Mouse (Mus musculus) retina, adult 2 months (tissue): ENCODE results near the gene Vps45.
"Not testable (repeated sequence)": the region's sequence is repeated elsewhere in the genome, so short reads cannot be mapped to it uniquely, and the experiment has no call there.

Experiments used
- DNase-seq: peaks from one replicate; pipeline ENCODE4 v3.0.0-alpha.2; 2012; ENCODE audit warnings: low read depth, low spot score

The Vps45 gene

DNA sequence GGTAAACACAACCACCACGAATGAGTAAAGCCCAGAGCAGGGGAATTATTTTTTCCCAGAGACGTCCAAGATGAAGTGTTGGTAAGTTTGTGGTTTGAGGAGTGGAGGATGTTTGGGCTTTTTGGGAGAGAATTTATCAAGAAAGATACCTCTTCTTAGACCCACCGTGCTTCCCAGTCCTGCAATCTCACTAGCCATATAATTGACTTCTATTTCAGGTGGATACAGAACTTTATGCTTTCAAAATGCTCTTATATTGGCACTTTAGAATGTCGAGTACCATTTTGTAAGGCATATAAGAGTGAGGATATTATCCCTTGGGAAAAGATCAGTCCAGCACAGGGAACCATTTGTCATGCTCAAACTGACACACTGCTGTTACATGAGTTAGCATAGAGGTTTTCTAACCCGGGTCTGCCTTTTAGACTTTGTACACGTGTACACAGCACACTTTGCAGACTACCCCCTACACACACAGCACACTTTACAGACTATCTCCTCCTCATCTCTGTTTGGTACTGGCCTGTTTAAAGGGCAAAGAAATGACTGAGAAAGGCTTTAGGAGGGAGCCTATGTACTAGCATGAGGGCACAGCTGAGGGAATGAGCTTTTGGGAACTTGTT lies 61.7 kb downstream of the Vps45 start:
- DNase-seq: no peak

DNA sequence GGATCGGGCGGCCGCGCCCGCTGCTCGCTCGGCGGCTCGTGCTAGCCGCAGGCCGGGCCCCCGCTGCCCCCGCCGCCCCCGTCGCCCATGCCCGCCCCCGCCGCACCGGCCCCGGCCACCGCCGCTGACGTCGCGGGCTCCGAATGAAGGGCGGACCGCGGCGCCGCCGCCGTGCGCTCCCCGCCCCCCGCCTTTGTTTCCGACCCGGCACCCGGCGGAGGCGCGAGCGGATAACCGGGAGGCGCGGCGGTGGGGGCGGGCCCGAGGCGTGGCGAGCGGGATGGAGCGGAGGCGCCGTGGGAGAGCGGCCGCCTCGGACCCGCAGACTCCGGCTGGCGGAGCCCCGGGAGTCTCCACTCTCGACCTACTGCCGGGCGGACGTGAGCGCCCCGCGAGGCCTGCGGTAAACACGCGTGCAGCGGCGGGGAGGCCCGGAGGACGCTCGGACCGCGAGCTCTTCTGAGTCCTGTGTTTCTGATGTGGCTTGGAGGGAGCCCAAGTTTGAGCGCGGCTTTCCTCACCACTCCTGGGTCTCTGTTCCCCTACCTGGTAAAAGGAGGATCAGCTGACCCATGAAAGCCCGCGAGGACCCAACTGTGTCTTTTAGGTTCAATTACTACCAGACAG lies 62.4 kb downstream of the Vps45 start, which contains the start of gene Plekho1:
Gene Plekho1 (minus strand): TSS at position 200 of the 627 bp plus-strand sequence.
- DNase-seq: no peak

DNA sequence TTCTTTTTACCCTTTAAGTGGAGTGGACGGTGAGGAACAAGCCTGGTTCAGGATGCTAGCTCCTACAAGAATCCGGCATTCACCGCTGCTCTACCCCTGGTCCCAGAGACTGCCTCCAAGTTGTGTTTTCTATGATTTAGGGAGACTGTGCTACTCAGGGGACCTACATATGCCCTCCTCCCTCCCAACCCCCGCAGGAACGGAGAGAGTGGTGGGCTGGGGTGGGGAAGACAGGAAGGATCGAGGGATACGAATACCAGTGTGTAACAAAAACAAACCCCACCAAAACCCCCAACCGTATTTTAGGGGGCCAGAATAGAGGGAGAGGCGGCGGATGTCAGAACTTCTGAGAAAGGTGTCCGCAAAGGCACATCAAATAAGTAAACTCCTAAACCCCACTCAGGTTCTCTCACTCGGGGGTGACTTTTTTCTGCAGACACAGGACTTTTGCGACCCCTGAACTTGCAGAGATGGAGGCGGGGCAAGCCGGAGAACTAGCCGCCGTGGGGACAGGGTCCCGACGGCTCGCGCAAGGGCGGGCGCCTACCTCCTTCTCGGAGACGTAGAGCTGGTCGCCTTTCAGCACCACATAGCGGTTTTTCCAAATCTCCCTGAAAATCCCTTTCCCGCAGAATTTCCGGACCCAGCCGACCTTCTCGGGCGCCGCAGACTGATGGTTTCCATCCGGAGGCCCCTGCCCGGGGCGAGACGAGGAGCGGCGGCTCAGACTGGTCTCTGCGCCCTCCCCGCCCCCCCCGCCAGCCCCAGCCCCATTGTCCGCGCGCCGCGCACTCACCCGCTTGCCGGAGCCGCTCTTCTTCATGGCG lies 63.1 kb downstream of the Vps45 start:
- DNase-seq: no peak

DNA sequence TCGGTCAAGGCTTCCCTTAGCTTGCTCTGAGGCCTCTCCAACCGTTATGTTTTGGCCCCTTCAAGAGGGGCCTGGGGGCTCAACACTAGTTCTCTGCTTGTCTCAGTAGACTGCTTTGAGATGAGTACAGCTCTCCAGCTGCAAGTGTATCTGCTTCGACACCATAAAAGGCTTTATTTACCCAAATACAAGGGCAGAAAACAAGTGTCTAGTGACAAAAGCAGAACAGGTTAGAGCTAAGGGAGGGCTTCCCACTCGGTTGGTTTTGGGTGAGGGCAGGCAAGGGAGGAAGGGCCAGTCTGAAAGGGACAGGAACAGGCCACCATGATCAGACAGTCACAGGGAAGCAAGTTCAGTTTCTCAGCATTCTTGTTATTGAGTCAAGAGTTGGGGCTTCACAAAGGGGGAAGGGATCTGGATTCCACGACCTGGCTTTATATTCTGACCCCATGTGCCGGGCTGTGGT lies 63.9 kb downstream of the Vps45 start:
- no peak for DNase-seq

DNA sequence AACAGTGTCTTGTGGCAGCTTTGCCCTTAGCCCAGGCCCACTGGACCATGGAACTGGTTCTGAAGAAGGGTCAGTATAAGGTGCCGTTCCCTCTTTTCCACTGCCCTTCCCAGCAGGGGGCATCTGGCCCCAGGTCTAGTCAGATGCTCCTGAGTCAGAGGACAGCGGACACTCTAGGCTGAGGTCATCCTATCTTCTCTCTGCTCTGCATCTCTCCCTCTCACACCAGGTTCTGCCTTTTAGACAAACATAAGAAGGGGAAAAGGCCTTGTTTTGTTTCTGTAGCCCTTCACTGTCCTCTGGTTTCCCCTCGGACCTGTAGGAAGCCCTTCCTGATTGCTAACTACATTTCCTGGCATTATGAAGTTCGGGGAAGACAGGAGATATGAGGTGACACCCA lies 64.4 kb downstream of the Vps45 start:
- no peak for DNase-seq

DNA sequence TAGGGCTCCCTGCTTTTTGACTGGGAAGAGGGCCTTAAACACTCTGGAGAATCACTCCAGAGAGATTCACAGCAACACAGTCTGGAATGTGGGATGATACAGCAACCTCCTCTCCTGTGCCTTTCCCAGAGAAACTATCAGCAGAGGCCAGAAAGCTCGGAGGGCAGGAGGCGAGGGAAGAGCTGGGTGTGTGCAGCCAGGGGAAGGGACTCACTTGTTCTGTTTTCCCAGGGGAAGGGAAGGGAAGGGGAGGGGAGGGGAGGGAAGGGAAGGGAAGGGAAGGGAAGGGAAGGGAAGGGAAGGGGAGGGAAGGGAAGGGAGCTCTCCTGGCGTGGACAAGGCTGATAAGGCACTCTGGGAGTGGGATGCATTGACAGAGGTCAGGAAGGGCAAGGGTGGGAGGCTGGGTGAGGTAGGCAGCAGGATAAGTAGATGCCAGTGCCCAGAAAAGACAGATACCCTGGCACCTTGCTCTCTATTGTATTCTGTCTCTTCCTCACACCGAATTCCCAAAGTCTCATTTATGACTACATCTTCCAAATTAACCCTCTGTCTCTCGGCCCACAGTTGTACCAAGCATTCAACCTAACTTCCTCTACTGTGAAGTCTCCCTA lies 65.2 kb downstream of the Vps45 start:
- DNase-seq: no peak

DNA sequence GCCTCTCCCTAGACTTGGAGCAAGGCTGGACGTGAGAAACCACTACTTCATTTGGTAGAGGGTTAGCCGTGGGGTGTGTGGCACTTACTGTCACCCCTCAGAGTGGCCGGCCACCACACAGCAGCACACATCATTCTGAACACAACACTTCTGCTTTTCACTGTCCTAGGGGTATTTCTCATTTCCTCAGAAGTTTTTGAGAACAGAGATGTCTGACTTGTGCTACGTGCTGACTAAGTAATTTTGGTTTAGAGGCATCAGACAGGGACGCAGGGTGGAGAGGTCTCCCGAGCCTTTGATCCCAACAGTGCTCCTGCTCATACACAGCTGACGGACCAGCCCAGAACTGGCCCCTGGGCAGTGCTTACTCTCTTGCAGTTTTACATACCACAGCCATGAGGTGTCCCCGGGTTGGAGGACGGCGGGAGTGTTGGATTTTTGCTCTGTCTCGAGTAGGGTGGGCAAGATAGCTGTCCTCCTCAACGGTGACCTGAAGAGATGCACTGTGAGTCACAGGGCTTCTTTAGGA lies 67.8 kb downstream of the Vps45 start:
- no peak for DNase-seq

DNA sequence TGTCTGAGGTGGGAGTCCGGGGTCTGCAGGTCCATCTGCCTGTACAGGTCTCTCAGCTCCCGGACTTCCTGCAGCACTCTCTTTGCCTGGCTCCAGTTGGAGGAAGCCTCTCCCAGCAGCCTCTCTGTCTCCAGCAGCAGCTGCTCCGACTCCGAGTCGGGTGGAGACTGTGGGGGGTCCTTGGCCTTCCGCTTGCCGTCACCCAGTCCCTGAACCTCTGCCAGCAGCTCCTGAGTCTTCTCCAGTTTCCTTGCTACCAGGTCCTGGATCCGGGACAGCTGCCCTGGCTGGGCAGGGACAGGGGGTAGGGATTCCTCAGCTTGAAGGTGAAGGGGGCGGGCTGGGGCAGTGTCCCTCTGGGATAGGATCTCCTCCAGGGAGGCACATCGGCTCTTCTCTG lies 69.3 kb downstream of the Vps45 start:
- DNase-seq: no peak

DNA sequence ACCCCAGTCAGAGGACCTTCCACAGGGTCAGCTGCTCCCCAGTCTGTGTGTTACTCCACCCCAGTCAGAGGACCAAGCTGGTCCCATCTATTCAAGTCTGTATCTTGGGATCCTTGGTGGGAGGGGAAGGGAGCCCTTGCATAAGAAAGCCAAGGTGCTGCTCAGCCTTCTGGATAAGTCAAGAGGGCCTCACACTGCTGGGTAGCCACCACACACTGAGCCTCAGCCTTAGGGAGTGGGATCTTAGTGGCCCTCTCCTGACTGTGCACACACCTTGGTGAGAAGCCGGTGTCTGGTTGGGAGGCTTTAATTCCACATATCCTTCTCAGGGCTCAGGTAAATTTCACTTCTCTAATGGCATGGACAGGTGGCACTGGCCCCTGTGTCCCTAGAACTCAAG lies 70.1 kb downstream of the Vps45 start:
- DNase-seq: no peak

DNA sequence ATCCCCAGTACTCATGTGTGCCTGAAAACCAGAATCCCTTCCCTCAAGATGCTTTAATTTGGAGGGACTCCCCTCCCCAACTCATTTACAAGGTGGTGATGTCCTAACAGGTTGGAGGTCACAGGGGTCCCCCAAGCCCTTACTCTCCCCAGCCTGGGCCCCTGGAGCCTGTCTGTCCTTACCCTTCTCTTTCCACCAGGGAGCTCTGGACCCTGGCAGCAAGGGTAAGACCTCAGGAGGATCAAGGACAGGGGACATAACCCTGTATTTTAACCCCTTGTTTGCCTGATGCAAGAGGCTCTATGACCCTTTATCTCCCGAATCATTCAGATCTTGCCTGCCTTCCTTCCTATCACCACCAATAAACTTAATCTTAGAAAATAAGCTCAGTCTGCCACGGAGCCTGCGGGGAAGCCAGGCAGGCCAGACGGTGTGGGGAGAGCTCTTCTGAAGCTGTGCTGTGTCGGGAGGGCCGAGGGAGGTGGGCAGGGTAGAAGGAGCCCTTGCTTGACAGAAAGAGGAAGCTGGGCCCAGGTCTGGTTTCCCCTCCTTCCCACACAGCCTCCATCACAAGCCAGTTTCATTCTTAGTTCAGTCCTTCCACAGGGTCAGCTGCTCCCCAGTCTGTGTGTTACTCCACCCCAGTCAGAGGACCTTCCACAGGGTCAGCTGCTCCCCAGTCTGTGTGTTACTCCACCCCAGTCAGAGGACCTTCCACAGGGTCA lies 70.7 kb downstream of the Vps45 start:
- DNase-seq: no peak

DNA sequence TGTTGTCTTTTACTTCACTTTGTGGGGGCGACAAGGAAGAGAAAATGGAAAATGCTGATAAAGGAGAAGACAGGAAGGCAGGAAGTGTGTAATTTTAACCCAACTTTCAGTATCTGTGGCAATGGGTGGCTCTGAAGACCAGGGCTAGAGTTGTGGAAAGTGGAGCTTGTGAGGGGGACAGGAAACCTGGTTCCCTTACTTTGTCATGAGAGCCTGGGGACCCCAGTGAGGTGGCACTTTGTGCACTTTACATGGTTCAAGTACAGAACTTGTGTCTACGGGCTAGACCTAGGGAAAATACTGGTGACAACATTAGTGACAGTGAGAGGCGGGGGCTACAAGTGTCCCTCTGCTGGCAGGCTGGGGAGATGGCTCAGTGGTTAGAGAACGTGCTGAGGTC lies 71.3 kb downstream of the Vps45 start:
- DNase-seq: no peak

DNA sequence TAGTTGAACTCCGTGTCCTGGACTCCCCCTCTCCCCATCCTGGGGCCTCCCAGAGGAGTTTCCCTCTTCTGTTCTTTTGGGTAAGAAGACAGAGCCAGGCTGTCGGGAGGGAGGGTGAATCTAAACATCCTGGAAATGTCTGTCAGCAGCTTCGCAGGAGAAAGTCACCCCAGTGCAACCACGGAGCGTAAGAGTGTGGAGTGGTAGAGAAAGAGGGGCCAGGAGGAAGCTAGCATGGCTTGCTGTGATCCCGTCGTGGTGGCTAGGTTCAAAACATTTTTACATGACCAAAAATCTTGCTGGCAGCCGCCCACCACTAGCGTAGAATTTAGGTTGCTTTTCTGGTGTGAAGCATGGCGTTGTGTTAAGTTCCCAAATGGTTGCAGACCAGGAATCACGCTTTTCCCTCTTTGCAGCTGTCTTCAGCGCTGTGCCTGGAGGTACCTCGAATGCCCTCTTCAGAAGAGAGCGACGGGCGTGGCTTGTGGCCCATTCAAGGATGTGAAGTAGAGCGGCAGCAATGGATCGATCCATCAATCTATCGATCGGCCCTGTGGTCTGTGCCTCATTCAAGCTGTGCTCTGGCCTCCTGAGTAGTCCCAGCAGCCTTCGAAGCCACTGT lies 72.2 kb downstream of the Vps45 start:
- DNase-seq: no peak

DNA sequence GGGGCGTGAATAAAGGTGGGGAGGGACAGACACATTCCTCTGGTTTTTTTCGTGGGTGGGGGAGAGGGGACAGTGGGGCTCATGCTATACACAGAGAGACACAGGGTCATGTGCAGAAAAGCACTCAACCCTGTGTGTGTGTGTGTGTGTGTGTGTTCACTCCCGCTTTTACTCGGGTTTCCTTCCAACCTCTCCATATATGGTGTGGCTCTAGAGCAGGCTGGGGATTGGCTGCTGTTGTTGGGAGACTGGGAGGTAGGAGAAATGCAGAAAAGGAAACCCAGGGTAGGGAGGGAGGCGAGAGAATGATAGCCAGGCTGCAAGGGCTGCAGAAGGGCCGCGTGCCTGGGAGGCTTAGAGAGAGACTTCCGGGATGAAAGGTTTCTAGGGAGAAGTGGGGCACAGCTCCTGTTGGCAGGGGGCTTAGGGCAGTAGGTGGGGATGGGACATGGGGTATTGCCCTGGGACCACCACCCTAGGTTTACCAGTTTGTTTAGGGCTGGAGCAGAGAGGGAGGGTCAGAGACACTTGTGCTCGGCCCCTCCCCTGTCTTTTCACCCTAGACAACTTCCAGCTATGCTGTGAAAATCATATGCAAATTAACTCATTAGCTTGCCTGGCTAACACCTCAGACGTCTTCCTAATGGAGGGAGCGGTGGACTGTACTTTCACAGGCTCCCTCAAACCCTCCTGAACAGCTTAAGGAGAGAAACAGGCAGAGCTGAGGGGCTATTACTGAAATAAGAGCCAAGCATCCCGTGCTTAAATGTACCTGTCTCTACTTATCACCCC lies 72.9 kb downstream of the Vps45 start:
- DNase-seq: no peak

DNA sequence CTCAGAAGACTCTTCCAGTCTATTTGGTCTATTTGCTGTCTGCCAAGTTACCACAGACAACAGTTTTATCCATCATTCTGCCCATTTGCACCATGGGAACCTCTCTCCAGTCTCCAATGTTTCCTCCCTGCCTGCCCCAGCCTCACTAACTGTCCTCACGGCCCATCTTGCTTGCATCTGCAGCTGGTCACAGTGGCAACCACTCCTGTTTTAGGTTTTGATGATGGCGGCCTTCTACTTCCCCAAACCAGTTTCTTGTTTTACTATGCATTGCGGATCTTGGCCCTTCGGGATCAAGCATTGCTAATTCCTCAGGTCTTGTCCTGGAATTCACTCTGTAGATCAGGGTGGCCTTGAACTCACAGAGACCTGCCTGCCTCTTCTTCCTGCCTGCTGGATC lies 76.1 kb downstream of the Vps45 start:
- DNase-seq: no peak

DNA sequence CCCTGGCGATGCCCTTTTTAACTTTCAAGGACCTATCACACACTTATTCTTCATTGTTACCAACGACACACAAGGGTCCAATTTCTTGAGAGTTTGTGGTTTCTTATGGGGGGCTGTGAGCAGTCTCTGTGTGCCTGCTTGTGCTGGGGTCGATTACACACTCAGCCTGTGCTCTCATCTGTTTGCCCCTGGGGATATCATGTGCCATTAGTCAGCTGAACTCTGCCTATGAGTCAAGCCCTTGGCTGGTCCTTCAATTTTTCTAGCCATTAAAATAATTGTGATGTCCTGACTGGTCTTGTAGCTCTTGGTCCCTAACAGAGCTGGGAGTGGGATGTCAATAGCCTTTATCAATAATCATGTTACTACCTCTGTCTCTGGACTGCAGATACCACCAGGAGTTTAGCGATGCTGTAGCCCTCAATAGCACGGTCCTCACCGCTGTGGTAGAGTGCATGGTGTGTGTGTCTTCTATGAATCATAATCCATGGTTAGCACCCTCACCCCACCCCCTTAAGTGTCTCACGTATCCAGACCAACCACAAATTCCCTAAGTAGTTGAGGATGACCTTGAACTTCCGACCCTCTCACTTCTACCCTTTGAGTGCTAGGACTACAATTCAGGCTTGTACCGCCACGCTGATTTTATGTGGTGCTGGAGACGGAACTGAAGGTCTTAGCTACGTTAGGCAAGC lies 77.8 kb downstream of the Vps45 start:
- DNase-seq: no peak

DNA sequence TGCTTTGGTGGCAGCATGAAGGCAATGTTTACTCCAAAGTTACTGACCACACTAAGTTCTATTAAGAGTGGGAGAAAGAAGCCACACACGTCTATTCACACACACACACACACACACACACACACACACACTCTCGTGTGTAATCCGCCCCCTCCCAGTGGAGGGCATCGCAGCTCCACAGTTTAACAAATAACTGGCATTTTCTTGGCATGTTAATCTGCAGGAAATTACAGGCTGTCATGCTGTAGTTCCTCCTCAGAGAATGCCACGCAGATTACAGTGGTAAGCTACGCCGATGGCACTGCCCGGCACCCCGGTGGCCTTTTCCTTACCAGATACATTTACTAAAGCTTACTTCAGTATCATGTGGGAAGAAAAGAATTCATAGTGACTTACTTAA lies 80.0 kb downstream of the Vps45 start:
- no peak for DNase-seq

DNA sequence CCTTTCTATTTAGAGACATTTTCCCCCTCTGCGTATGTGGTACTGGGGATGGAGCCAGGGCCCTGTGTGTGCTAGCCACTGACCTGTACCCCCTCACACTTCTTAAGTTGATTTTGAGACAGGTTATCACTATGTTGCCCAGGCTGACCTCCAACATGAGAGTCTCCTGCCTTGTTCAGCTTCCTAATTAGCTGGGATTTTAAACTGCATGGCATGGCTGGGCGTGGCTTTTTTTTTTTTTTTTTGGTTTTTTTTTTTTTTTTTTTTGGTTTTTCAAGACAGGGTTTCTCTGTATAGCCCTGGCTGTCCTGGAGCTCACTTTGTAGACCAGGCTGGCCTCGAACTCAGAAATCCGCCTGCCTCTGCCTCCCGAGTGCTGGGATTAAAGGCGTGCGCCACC lies 80.7 kb downstream of the Vps45 start:
- DNase-seq: not testable (repeated sequence)

DNA sequence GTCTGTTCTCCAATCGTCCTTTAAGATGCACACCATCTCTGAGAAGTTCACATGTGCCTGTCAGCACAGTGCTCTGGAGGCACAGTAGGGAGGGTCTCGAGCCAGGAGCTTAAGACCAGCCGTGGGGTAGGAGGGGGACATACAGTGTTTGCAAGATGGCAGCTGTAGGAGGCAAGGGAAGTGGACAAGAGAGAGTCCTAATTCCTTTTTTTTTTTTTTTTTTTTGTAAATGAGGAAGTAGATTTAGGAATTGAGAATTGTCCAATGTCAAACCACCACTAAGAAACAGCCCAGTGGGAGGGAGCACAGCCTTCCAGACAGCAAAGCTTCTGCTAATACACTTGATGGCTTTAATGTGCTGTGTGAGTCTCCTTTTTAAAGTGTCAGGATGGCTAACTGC lies 81.2 kb downstream of the Vps45 start:
- DNase-seq: no peak

DNA sequence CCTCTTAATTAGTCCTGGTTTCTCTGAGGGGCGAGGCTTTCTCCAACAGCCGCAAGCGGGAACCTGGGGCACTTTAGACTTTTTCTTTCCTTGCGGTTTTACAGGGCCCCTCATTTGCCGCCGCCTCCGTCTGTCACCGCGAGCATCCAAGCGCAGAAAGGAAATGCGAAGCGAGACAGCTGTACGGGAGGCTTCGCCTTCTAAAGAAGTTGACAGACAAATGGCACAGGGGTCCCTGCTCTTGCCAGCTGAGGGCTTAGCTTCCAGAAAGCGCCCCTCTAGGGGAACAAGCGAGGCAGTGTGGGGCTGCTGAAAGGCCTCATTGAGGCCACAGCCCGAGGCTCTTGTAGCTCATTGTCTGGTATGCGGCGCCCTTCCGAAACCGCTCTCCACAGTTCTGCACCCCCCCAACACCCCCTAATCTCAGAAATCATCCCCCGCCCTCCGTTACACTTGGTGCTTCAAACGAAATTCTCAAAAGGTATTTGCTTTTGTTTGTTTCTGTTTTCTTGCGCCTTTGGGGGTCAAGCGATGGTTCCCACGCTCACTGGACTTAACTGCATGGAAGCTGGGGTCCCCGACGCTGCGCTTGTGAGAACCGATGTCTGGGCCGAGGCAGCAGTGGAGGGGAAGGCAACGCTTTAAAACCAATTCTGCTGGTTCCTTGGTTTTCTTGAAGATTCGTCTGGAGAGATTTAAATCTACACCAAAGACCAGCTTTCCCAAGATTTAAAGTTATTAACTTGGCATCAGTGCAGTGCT lies 85.2 kb downstream of the Vps45 start:
- no peak for DNase-seq
